Mouse (Mus musculus) lung, postnatal 14 days (tissue): ENCODE measurements around the gene 4933434E20Rik.

Source experiments
- DNase-seq: peaks from one replicate; pipeline ENCODE4 v3.0.0; 2021

4933434E20Rik gene

GRCm38 (mm10) chr3:90051441-90052350 lies at the start of gene 4933434E20Rik:
TSS of gene 4933434E20Rik (plus strand) at chr3:90051636.
- DNase-seq, result peak; percentile 63

GRCm38 (mm10) chr3:90004091-90004796 lies 47.2 kb upstream of the 4933434E20Rik start:
- DNase-seq, result no peak

GRCm38 (mm10) chr3:90010291-90010690 lies 41.1 kb upstream of the 4933434E20Rik start:
- DNase-seq, result no peak

GRCm38 (mm10) chr3:90016626-90017025 lies 34.8 kb upstream of the 4933434E20Rik start:
- no peak for DNase-seq

- no peak for DNase-seq
These were observed 16.8 kb upstream of the 4933434E20Rik start for GRCm38 (mm10) chr3:90034653-90035052.

- DNase-seq, result no peak
These were observed 15.2 kb upstream of the 4933434E20Rik start for GRCm38 (mm10) chr3:90036263-90036662.

- no peak for DNase-seq
These were observed 1.7 kb upstream of the 4933434E20Rik start for GRCm38 (mm10) chr3:90049691-90050090.

- DNase-seq, result peak; percentile 93
These were observed 1.2 kb downstream of the 4933434E20Rik start, which contains the start of gene Ubap2l for GRCm38 (mm10) chr3:90052351-90053241. TSS of gene Ubap2l (minus strand) at chr3:90052628.

GRCm38 (mm10) chr3:90061549-90061948 lies 10.1 kb downstream of the 4933434E20Rik start:
- DNase-seq, result no peak

- no peak for DNase-seq
These were observed 11.1 kb downstream of the 4933434E20Rik start for GRCm38 (mm10) chr3:90062539-90062938.

GRCm38 (mm10) chr3:90064383-90064782 lies 12.9 kb downstream of the 4933434E20Rik start:
- no peak for DNase-seq

GRCm38 (mm10) chr3:90065553-90065952 lies 14.1 kb downstream of the 4933434E20Rik start:
- DNase-seq, result peak; percentile 65

- no peak for DNase-seq
These were observed 16.4 kb downstream of the 4933434E20Rik start for GRCm38 (mm10) chr3:90067851-90068250.

GRCm38 (mm10) chr3:90069688-90070087 lies 18.3 kb downstream of the 4933434E20Rik start:
- DNase-seq, result no peak

GRCm38 (mm10) chr3:90072294-90072693 lies 20.9 kb downstream of the 4933434E20Rik start, which contains the start of gene Tpm3:
TSS of gene Tpm3 (plus strand) at chr3:90072649.
- no peak for DNase-seq

- DNase-seq, result peak; percentile 90
These were observed 25.7 kb downstream of the 4933434E20Rik start for GRCm38 (mm10) chr3:90076921-90077716.

GRCm38 (mm10) chr3:90078224-90078623 lies 26.8 kb downstream of the 4933434E20Rik start:
- no peak for DNase-seq

GRCm38 (mm10) chr3:90079133-90079762 lies 27.8 kb downstream of the 4933434E20Rik start:
- peak; percentile 93 for DNase-seq

- peak; percentile 80 for DNase-seq
These were observed 28.5 kb downstream of the 4933434E20Rik start for GRCm38 (mm10) chr3:90079763-90080497.

GRCm38 (mm10) chr3:90080498-90080863 lies 29.0 kb downstream of the 4933434E20Rik start:
- no peak for DNase-seq
